Mouse (Mus musculus) left cerebral cortex, postnatal 4 days (tissue): Measurements from ENCODE around the gene Rhof. TPM values are rescaled to one million over a fixed set of nuclear protein-coding genes. Genes with fewer than 3 reads are reported as not detected.
"Not testable (repeated sequence)": the region's sequence is repeated elsewhere in the genome, so short reads cannot be mapped to it uniquely, and the experiment has no call there.

Experiments
- DNase-seq: peaks from one replicate; pipeline ENCODE4 v3.0.0-alpha.2; 2022
- intact Hi-C: fragments of 180-260 bp; cut with DNase I; formaldehyde crosslinking; loops from one replicate; pipeline ENCODE4 v1.15.1; 2025
- total RNA-seq, 2 experiments: library from RNA; stranded (reverse); gene quantifications; 2 replicates each; pipeline ENCODE4 v1.2.3; 2021

Gene Rhof
- total RNA-seq, 2 experiments from 2014 or later: 44.0 to 48.8 TPM

GRCm38 (mm10) chr5:123079568-123079967, 52.9 kb downstream of the Rhof start:
- intact Hi-C loops: loop anchor here (5.0 kb wide), 1 partner anchor 33 kb away; no protein-coding TSS in a partner anchor
- DNase-seq: no peak

- peak; percentile 69 for DNase-seq
- intact Hi-C loops: loop anchor here (5.0 kb wide), 1 partner anchor 36 kb away; no protein-coding TSS in a partner anchor
These were observed 55.8 kb downstream of the Rhof start for GRCm38 (mm10) chr5:123076419-123077281.

GRCm38 (mm10) chr5:123075576-123076418, 56.7 kb downstream of the Rhof start:
- intact Hi-C loops: loop anchor here (5.0 kb wide), 1 partner anchor 37 kb away; no protein-coding TSS in a partner anchor
- DNase-seq: peak; percentile 95

- no peak for DNase-seq
- intact Hi-C loops: no loop called here
These were observed 63.8 kb downstream of the Rhof start for GRCm38 (mm10) chr5:123068714-123069113.

- intact Hi-C loops: no loop called here
- no peak for DNase-seq
These were observed 64.4 kb downstream of the Rhof start, which contains the start of gene Tmem120b for GRCm38 (mm10) chr5:123068115-123068514. Gene Tmem120b (plus strand): TSS chr5:123068415.

- DNase-seq: no peak
- intact Hi-C loops: no loop called here
These were observed 65.0 kb downstream of the Rhof start for GRCm38 (mm10) chr5:123067395-123067995.

GRCm38 (mm10) chr5:123064207-123064606, 68.3 kb downstream of the Rhof start:
- intact Hi-C loops: loop anchor here (5.0 kb wide), 1 partner anchor 108 kb away; no protein-coding TSS in a partner anchor
- DNase-seq: peak; percentile 70

GRCm38 (mm10) chr5:123063141-123063540, 69.4 kb downstream of the Rhof start:
- intact Hi-C loops: loop anchor here (5.0 kb wide), 1 partner anchor 109 kb away; no protein-coding TSS in a partner anchor
- no peak for DNase-seq

- intact Hi-C loops: loop anchor here (5.0 kb wide), 1 partner anchor 111 kb away; no protein-coding TSS in a partner anchor
These were observed 71.1 kb downstream of the Rhof start for GRCm38 (mm10) chr5:123061402-123061749.

GRCm38 (mm10) chr5:123060706-123061401, 71.6 kb downstream of the Rhof start:
- DNase-seq: no peak
- intact Hi-C loops: loop anchor here (5.0 kb wide), 1 partner anchor 111 kb away; no protein-coding TSS in a partner anchor

More at GRCm38 (mm10) chr5:123061402-123061749, 71.1 kb downstream of the Rhof start:
- not testable (repeated sequence) for DNase-seq

GRCm38 (mm10) chr5:123059757-123060520, 72.6 kb downstream of the Rhof start:
- intact Hi-C loops: loop anchor here (5.0 kb wide), 1 partner anchor 112 kb away; no protein-coding TSS in a partner anchor
- DNase-seq: peak; percentile 39

GRCm38 (mm10) chr5:123058251-123059102, 74.0 kb downstream of the Rhof start:
- intact Hi-C loops: no loop called here

GRCm38 (mm10) chr5:123057366-123058250, 74.9 kb downstream of the Rhof start:
- DNase-seq: peak; percentile 100
- intact Hi-C loops: no loop called here

More at GRCm38 (mm10) chr5:123058251-123059102, 74.0 kb downstream of the Rhof start:
- no peak for DNase-seq
